Mouse (Mus musculus) forebrain, embryonic 16.5 days (tissue): ENCODE measurements around the gene Uox. TPM values are rescaled to one million over a fixed set of nuclear protein-coding genes. Genes with fewer than 3 reads are reported as not detected.

Source experiments
- ATAC-seq: fragments of 200-750 bp; cut with Nextera tagmentation; 2 replicates; pipeline ENCODE4 v1.8.0; 2017; ENCODE audit warnings: mild to moderate bottlenecking, moderate library complexity
- H3K27ac ChIP-seq: fragments of 300-500 bp; sonication (generic); 2 replicates; pipeline ENCODE4 v1.5.1; 2014; ENCODE audit warnings: low read length, control low read depth
- H3K27me3 ChIP-seq: fragments of 300-500 bp; sonication (generic); replicated peaks from 2 replicates; pipeline ENCODE4 v1.6.1; 2014; ENCODE audit warnings: low read length; ENCODE audit not compliant: control insufficient read depth, insufficient read depth
- H3K36me3 ChIP-seq: fragments of 300-500 bp; sonication (generic); 2 replicates; pipeline ENCODE4 v1.6.1; 2014; ENCODE audit not compliant: control insufficient read depth, insufficient read depth
- H3K4me1 ChIP-seq: fragments of 300-500 bp; sonication (generic); replicated peaks from 2 replicates; pipeline ENCODE4 v1.6.1; 2014; ENCODE audit warnings: low read length; ENCODE audit not compliant: control insufficient read depth, insufficient read depth
- H3K4me2 ChIP-seq: fragments of 300-500 bp; sonication (generic); 2 replicates; pipeline ENCODE4 v1.6.1; 2014; ENCODE audit warnings: mild to moderate bottlenecking, low read length, control low read depth
- H3K4me3 ChIP-seq: fragments of 300-500 bp; sonication (generic); replicated peaks from 2 replicates; pipeline ENCODE4 v1.5.1; 2014; ENCODE audit warnings: mild to moderate bottlenecking, low read length, control low read depth
- H3K9ac ChIP-seq: fragments of 300-500 bp; sonication (generic); replicated peaks from 2 replicates; pipeline ENCODE4 v1.6.1; 2014; ENCODE audit warnings: low read depth, low read length, control low read depth
- H3K9me3 ChIP-seq: fragments of 300-500 bp; sonication (generic); 2 replicates; pipeline ENCODE4 v1.6.1; 2016; ENCODE audit warnings: low read length; ENCODE audit not compliant: control insufficient read depth
- WGBS: fragments of 180-500 bp; shearing (Covaris S2); extraction: QIAGEN DNeasy Blood & Tissue Kit; methylation state at CpG from one replicate; pipeline ENCODE4 v1.1.7; 2014; 5-methylcytosine and 5-hydroxymethylcytosine counted together
- polyA plus RNA-seq: library from polyadenylated mRNA; unstranded; fragments of >200 nt; fragmentation: Nextera tagmentation; extraction: Ambion mirVana; gene quantifications from 2 replicates; pipeline ENCODE4 v1.2.1, GENCODE M21; 2015

Gene Uox
- polyA plus RNA-seq, 1 experiment from 2014 or later: not detected

- peaks cover 18% of the 10 kb centered on the region for H3K4me1 ChIP-seq
- 43% methylated on average over 8 of the region's 8 CpGs for WGBS
- H3K36me3 ChIP-seq: no peaks in the 10 kb centered on the region
- peak overlapping the region; percentile 33; the same call in 1 of the 2 replicates for H3K9ac ChIP-seq
- no peak overlapping the region for H3K27ac ChIP-seq
- peak; percentile 9; the same call in 1 of the 2 replicates for ATAC-seq
- peak overlapping the region; percentile 62 for H3K4me2 ChIP-seq
- H3K27me3 ChIP-seq: 0 out of 2 replicates have a peak, but pooled peaks cover 3% of the 10 kb centered on the region
- H3K9me3 ChIP-seq: no peaks in the 10 kb centered on the region
- peak overlapping the region; percentile 38 for H3K4me3 ChIP-seq
Observed at GRCm38 (mm10) chr3:146681696-146682095, 111.5 kb downstream of the Uox start.

Other genes with a start within 250 kb of the Uox start
- gene Ssx2ip, start 165.8 kb upstream of the Uox start, polyA plus RNA-seq: 22.5 and 26.1 TPM in 2 replicates
- gene Ctbs, start 120.6 kb upstream of the Uox start, polyA plus RNA-seq: 4.0 and 4.2 TPM in 2 replicates
- 4.0 and 7.4 TPM in 2 replicates for gene Spata1, start 70.7 kb upstream of the Uox start, polyA plus RNA-seq
- 318 and 371 TPM in 2 replicates for gene Gng5, start 70.6 kb upstream of the Uox start, polyA plus RNA-seq
- gene Rpf1, start 49.0 kb upstream of the Uox start, polyA plus RNA-seq: 47.0 and 58.0 TPM in 2 replicates
- gene Dnase2b, start 45.2 kb downstream of the Uox start, polyA plus RNA-seq: not detected in 2 replicates
- not detected in 2 replicates for gene 4930503B20Rik, start 80.9 kb downstream of the Uox start, polyA plus RNA-seq
- 0.63 and 0.83 TPM in 2 replicates for gene Samd13, start 115.2 kb downstream of the Uox start, polyA plus RNA-seq
- 190 and 195 TPM in 2 replicates for gene Prkacb, start 242.6 kb downstream of the Uox start, polyA plus RNA-seq